Mouse (Mus musculus): Measurements from ENCODE around the gene Lxn. TPM values are rescaled to one million over a fixed set of nuclear protein-coding genes. Genes with fewer than 3 reads are reported as not detected.

Gene Lxn
- polyA plus RNA-seq (2015; fragmentation: Nextera tagmentation; extraction: Ambion mirVana): 68.8 and 71.1 TPM in 2 replicates

- no peaks in the 10 kb centered on the region for H3K9me3 ChIP-seq (replicated peaks)
- peaks cover 29% of the 10 kb centered on the region; the same call in 1 of the 2 replicates for H3K36me3 ChIP-seq
- peaks cover 20% of the 10 kb centered on the region for H3K4me1 ChIP-seq (replicated peaks)
- H3K9ac ChIP-seq: peak within 1 kb of the TSS; percentile 63
- under 1% methylated on average over 41 of the region's 43 CpGs for WGBS
- H3K27ac ChIP-seq: peak within 1 kb of the TSS; percentile 76
- peak within 1 kb of the TSS; percentile 71 for H3K4me3 ChIP-seq
- peak; percentile 87 for ATAC-seq (replicated peaks; ENCODE audit: insufficient number of reproducible peaks, insufficient read depth, low FRiP score, low read depth)
- no peaks in the 10 kb centered on the region for H3K27me3 ChIP-seq
- peak within 1 kb of the TSS; percentile 94 for H3K4me2 ChIP-seq
These were observed at the start of gene Lxn for GRCm38 (mm10) chr3:67463450-67464372. Gene Lxn, minus strand, starts transcription at chr3:67463926.

GRCm38 (mm10) chr3:67512807-67513206, 49.1 kb upstream of the Lxn start:
- Histone ChIP-seq H3K4me1 (replicated peaks) (peaks cover 6% of the 10 kb centered on the region), H3K4me2 (no peak overlapping the region), H3K4me3 (no peak overlapping the region), H3K9me3 (replicated peaks) (no peaks in the 10 kb centered on the region), H3K36me3 (no peaks in the 10 kb centered on the region), H3K9ac (no peak overlapping the region), H3K27ac (no peak overlapping the region), H3K27me3 (peaks cover 27% of the 10 kb centered on the region)
- WGBS: 1% methylated on average over 5 of the region's 5 CpGs
- ATAC-seq (replicated peaks; ENCODE audit: insufficient number of reproducible peaks, insufficient read depth, low FRiP score, low read depth): no peak

GRCm38 (mm10) chr3:67508216-67508892, 44.6 kb upstream of the Lxn start:
- H3K4me3 ChIP-seq: no peak overlapping the region
- H3K9me3 ChIP-seq (replicated peaks): no peaks in the 10 kb centered on the region
- no peaks in the 10 kb centered on the region for H3K27me3 ChIP-seq
- no peak overlapping the region for H3K4me2 ChIP-seq
- ATAC-seq (replicated peaks; ENCODE audit: insufficient number of reproducible peaks, insufficient read depth, low FRiP score, low read depth): no peak
- H3K36me3 ChIP-seq: no peaks in the 10 kb centered on the region
- no peak overlapping the region for H3K9ac ChIP-seq
- 72% methylated on average over 10 of the region's 10 CpGs for WGBS
- H3K4me1 ChIP-seq (replicated peaks): no peaks in the 10 kb centered on the region
- H3K27ac ChIP-seq: no peak overlapping the region

GRCm38 (mm10) chr3:67505286-67505685, 41.6 kb upstream of the Lxn start:
- H3K36me3 ChIP-seq: no peaks in the 10 kb centered on the region
- no peak overlapping the region for H3K9ac ChIP-seq
- H3K4me2 ChIP-seq: no peak overlapping the region
- no peaks in the 10 kb centered on the region for H3K9me3 ChIP-seq (replicated peaks)
- no peaks in the 10 kb centered on the region for H3K4me1 ChIP-seq (replicated peaks)
- no peak overlapping the region for H3K4me3 ChIP-seq
- no peak for ATAC-seq (replicated peaks; ENCODE audit: insufficient number of reproducible peaks, insufficient read depth, low FRiP score, low read depth)
- 76% methylated on average over 2 of the region's 2 CpGs for WGBS
- no peak overlapping the region for H3K27ac ChIP-seq
- H3K27me3 ChIP-seq: no peaks in the 10 kb centered on the region

- H3K4me1 ChIP-seq (replicated peaks): no peaks in the 10 kb centered on the region
- H3K27ac ChIP-seq: no peak overlapping the region
- ATAC-seq (replicated peaks; ENCODE audit: insufficient number of reproducible peaks, insufficient read depth, low FRiP score, low read depth): no peak
- H3K27me3 ChIP-seq: no peaks in the 10 kb centered on the region
- H3K4me2 ChIP-seq: no peak overlapping the region
- no peak overlapping the region for H3K4me3 ChIP-seq
- WGBS: 6% methylated on average over 3 of the region's 3 CpGs
- no peak overlapping the region for H3K9ac ChIP-seq
- H3K36me3 ChIP-seq: no peaks in the 10 kb centered on the region
- no peaks in the 10 kb centered on the region for H3K9me3 ChIP-seq (replicated peaks)
These were observed 40.2 kb upstream of the Lxn start for GRCm38 (mm10) chr3:67503878-67504277.

GRCm38 (mm10) chr3:67499406-67499791, 35.7 kb upstream of the Lxn start:
- WGBS: 83% methylated on average over 4 of the region's 4 CpGs
- no peak overlapping the region for H3K4me3 ChIP-seq

GRCm38 (mm10) chr3:67498773-67499405, 35.2 kb upstream of the Lxn start:
- H3K4me3 ChIP-seq: no peak overlapping the region
- no peak for ATAC-seq (replicated peaks; ENCODE audit: insufficient number of reproducible peaks, insufficient read depth, low FRiP score, low read depth)
- no peak overlapping the region for H3K9ac ChIP-seq
- no peaks in the 10 kb centered on the region for H3K27me3 ChIP-seq
- no peak overlapping the region for H3K27ac ChIP-seq
- no peaks in the 10 kb centered on the region for H3K36me3 ChIP-seq
- H3K4me1 ChIP-seq (replicated peaks): no peaks in the 10 kb centered on the region
- WGBS: 81% methylated on average over 8 of the region's 8 CpGs
- no peaks in the 10 kb centered on the region for H3K9me3 ChIP-seq (replicated peaks)
- no peak overlapping the region for H3K4me2 ChIP-seq

More at GRCm38 (mm10) chr3:67499406-67499791, 35.7 kb upstream of the Lxn start:
- Histone ChIP-seq H3K4me1 (replicated peaks) (no peaks in the 10 kb centered on the region), H3K9ac (no peak overlapping the region), H3K36me3 (no peaks in the 10 kb centered on the region), H3K4me2 (no peak overlapping the region), H3K9me3 (replicated peaks) (no peaks in the 10 kb centered on the region), H3K27ac (no peak overlapping the region), H3K27me3 (no peaks in the 10 kb centered on the region)
- ATAC-seq (replicated peaks; ENCODE audit: insufficient number of reproducible peaks, insufficient read depth, low FRiP score, low read depth): no peak

GRCm38 (mm10) chr3:67497998-67498397, 34.3 kb upstream of the Lxn start:
- H3K9ac ChIP-seq: no peak overlapping the region
- H3K4me3 ChIP-seq: no peak overlapping the region
- no peak overlapping the region for H3K27ac ChIP-seq
- no peaks in the 10 kb centered on the region for H3K27me3 ChIP-seq
- no peaks in the 10 kb centered on the region for H3K9me3 ChIP-seq (replicated peaks)
- no peaks in the 10 kb centered on the region for H3K36me3 ChIP-seq
- WGBS: 71% methylated on average over 2 of the region's 2 CpGs
- no peaks in the 10 kb centered on the region for H3K4me1 ChIP-seq (replicated peaks)
- H3K4me2 ChIP-seq: no peak overlapping the region
- no peak for ATAC-seq (replicated peaks; ENCODE audit: insufficient number of reproducible peaks, insufficient read depth, low FRiP score, low read depth)

GRCm38 (mm10) chr3:67496310-67496709, 32.6 kb upstream of the Lxn start:
- Histone ChIP-seq H3K4me3 (no peak overlapping the region), H3K27ac (no peak overlapping the region), H3K27me3 (no peaks in the 10 kb centered on the region), H3K9ac (no peak overlapping the region), H3K36me3 (no peaks in the 10 kb centered on the region), H3K4me2 (no peak overlapping the region), H3K4me1 (replicated peaks) (no peaks in the 10 kb centered on the region), H3K9me3 (replicated peaks) (no peaks in the 10 kb centered on the region)
- 79% methylated on average over 10 of the region's 10 CpGs for WGBS
- ATAC-seq (replicated peaks; ENCODE audit: insufficient number of reproducible peaks, insufficient read depth, low FRiP score, low read depth): no peak

GRCm38 (mm10) chr3:67493132-67493531, 29.4 kb upstream of the Lxn start:
- no peak overlapping the region for H3K4me3 ChIP-seq
- no peak for ATAC-seq (replicated peaks; ENCODE audit: insufficient number of reproducible peaks, insufficient read depth, low FRiP score, low read depth)
- no peaks in the 10 kb centered on the region for H3K27me3 ChIP-seq
- no peak overlapping the region for H3K9ac ChIP-seq
- H3K9me3 ChIP-seq (replicated peaks): no peaks in the 10 kb centered on the region
- H3K4me1 ChIP-seq (replicated peaks): no peaks in the 10 kb centered on the region
- 79% methylated on average over 8 of the region's 8 CpGs for WGBS
- no peak overlapping the region for H3K27ac ChIP-seq
- no peaks in the 10 kb centered on the region for H3K36me3 ChIP-seq
- no peak overlapping the region for H3K4me2 ChIP-seq

- H3K4me1 ChIP-seq (replicated peaks): no peaks in the 10 kb centered on the region
- H3K9me3 ChIP-seq (replicated peaks): no peaks in the 10 kb centered on the region
- no peak overlapping the region for H3K4me2 ChIP-seq
- no peak overlapping the region for H3K4me3 ChIP-seq
- no peak for ATAC-seq (replicated peaks; ENCODE audit: insufficient number of reproducible peaks, insufficient read depth, low FRiP score, low read depth)
- WGBS: 78% methylated on average over 8 of the region's 8 CpGs
- H3K36me3 ChIP-seq: no peaks in the 10 kb centered on the region
- H3K27ac ChIP-seq: no peak overlapping the region
- no peak overlapping the region for H3K9ac ChIP-seq
- H3K27me3 ChIP-seq: no peaks in the 10 kb centered on the region
These were observed 28.6 kb upstream of the Lxn start for GRCm38 (mm10) chr3:67492086-67492869.

Data from heart, embryonic 15.5 days (tissue).